Mouse (Mus musculus): Measurements from ENCODE around the gene Lfng. TPM values are rescaled to one million over a fixed set of nuclear protein-coding genes. Genes with fewer than 3 reads are reported as not detected.

Lfng gene
- polyA plus RNA-seq, 1 experiment, result 75.4 TPM

DNA sequence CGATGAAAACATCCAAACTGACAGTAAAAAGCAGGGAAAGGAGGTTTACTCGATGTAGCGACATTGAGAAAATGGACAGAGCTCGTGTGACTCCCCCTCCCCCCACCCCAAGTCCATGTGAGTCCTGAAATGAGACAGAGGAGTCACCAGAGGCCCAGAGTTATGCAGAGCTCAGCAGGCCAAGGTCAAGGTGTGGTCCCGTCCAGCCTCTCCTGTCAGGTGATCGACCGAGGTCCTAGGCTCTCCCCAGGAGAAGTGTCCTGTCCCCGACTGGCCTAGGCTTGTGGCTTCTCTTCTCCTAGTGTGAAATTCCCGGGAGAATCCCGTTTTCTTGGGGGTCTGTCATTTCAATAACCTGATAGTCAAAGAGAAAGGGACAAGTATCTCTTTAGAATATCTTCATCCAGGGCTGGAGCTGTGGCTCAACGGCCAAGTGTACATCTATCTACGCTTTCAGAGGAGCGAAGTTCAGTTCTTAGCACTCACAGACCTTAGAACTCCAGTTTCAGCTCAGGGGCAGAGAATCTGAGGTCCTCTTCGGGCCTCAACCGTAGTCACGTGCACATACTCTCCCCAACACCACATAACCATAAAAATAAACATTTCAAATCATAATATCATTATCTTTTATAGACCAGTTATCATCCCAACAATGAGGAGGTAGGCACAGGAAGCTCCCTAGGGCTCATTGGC, 17.9 kb upstream of the Lfng start:
- H3K4me3 ChIP-seq (ENCODE audit: insufficient read depth, low read length), result no peak overlapping the region
- TF ChIP-seq CTCF (IDR thresholded peaks at IDR 0.05; ENCODE audit: low read depth, low read length) (no peak), POLR2A (IDR thresholded peaks at IDR 0.05; ENCODE audit: borderline replicate concordance, low read depth, low read length) (no peak)
- H3K4me1 ChIP-seq (ENCODE audit: control insufficient read depth, insufficient read depth, low read length), result no peaks in the 10 kb centered on the region
- H3K27ac ChIP-seq (ENCODE audit: insufficient read depth, low read depth, low read length), result no peak overlapping the region

GRCm38 (mm10) chr5:140594846-140595245, 12.3 kb upstream of the Lfng start:
- Histone ChIP-seq H3K4me3 (ENCODE audit: insufficient read depth, low read length) (no peak overlapping the region), H3K4me1 (ENCODE audit: control insufficient read depth, insufficient read depth, low read length) (no peaks in the 10 kb centered on the region), H3K27ac (ENCODE audit: insufficient read depth, low read depth, low read length) (no peak overlapping the region)
- TF ChIP-seq POLR2A (IDR thresholded peaks at IDR 0.05; ENCODE audit: borderline replicate concordance, low read depth, low read length) (no peak), CTCF (IDR thresholded peaks at IDR 0.05; ENCODE audit: low read depth, low read length) (no peak)

- Histone ChIP-seq H3K27ac (ENCODE audit: insufficient read depth, low read depth, low read length) (no peak overlapping the region), H3K4me1 (ENCODE audit: control insufficient read depth, insufficient read depth, low read length) (no peaks in the 10 kb centered on the region), H3K4me3 (ENCODE audit: insufficient read depth, low read length) (no peak overlapping the region)
- no peak for TF ChIP-seq CTCF (IDR thresholded peaks at IDR 0.05; ENCODE audit: low read depth, low read length)
- TF ChIP-seq POLR2A (IDR thresholded peaks at IDR 0.05; ENCODE audit: borderline replicate concordance, low read depth, low read length), result no peak
Measured at GRCm38 (mm10) chr5:140596426-140596825, 10.7 kb upstream of the Lfng start.

GRCm38 (mm10) chr5:140596927-140597588, 10.1 kb upstream of the Lfng start:
- TF ChIP-seq CTCF (IDR thresholded peaks at IDR 0.05; ENCODE audit: low read depth, low read length) (no peak), POLR2A (IDR thresholded peaks at IDR 0.05; ENCODE audit: borderline replicate concordance, low read depth, low read length) (no peak)
- Histone ChIP-seq H3K4me3 (ENCODE audit: insufficient read depth, low read length) (no peak overlapping the region), H3K27ac (ENCODE audit: insufficient read depth, low read depth, low read length) (no peak overlapping the region), H3K4me1 (ENCODE audit: control insufficient read depth, insufficient read depth, low read length) (no peaks in the 10 kb centered on the region)

GRCm38 (mm10) chr5:140597787-140598186, 9.3 kb upstream of the Lfng start:
- H3K4me3 ChIP-seq (ENCODE audit: insufficient read depth, low read length), result no peak overlapping the region
- no peak overlapping the region for H3K27ac ChIP-seq (ENCODE audit: insufficient read depth, low read depth, low read length)
- TF ChIP-seq POLR2A (IDR thresholded peaks at IDR 0.05; ENCODE audit: borderline replicate concordance, low read depth, low read length) (no peak), CTCF (IDR thresholded peaks at IDR 0.05; ENCODE audit: low read depth, low read length) (no peak)
- H3K4me1 ChIP-seq (ENCODE audit: control insufficient read depth, insufficient read depth, low read length), result no peaks in the 10 kb centered on the region

- Histone ChIP-seq H3K27ac (ENCODE audit: insufficient read depth, low read depth, low read length) (no peak overlapping the region), H3K4me3 (ENCODE audit: insufficient read depth, low read length) (no peak overlapping the region), H3K4me1 (ENCODE audit: control insufficient read depth, insufficient read depth, low read length) (no peaks in the 10 kb centered on the region)
- TF ChIP-seq CTCF (IDR thresholded peaks at IDR 0.05; ENCODE audit: low read depth, low read length) (no peak), POLR2A (IDR thresholded peaks at IDR 0.05; ENCODE audit: borderline replicate concordance, low read depth, low read length) (no peak)
Measured at GRCm38 (mm10) chr5:140599939-140600338, 7.2 kb upstream of the Lfng start.

DNA sequence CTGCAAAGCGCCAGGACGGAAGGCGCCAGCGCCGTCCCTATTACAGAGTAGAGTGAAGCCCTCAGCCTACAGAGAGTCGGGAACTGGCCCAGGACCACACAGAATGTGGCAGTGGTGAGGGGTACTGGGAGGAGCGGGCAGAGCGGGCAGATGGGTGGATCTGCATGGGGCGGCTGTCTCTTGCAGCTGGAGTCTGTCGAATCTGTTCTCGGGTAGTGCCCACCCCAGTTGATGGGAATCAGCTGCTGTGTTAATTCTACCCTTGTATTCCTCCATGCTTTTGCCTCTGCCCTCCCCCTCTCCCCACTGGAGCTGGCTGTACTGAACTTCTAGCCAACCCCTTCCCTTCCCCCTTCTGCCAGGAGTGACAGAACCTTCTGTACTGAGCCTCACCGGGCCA, 5.4 kb upstream of the Lfng start:
- no peaks in the 10 kb centered on the region for H3K4me1 ChIP-seq (ENCODE audit: control insufficient read depth, insufficient read depth, low read length)
- no peak overlapping the region for H3K4me3 ChIP-seq (ENCODE audit: insufficient read depth, low read length)
- no peak overlapping the region for H3K27ac ChIP-seq (ENCODE audit: insufficient read depth, low read depth, low read length)
- no peak for TF ChIP-seq POLR2A (IDR thresholded peaks at IDR 0.05; ENCODE audit: borderline replicate concordance, low read depth, low read length)
- no peak for TF ChIP-seq CTCF (IDR thresholded peaks at IDR 0.05; ENCODE audit: low read depth, low read length)

- Histone ChIP-seq H3K4me1 (ENCODE audit: control insufficient read depth, insufficient read depth, low read length) (no peaks in the 10 kb centered on the region), H3K4me3 (ENCODE audit: insufficient read depth, low read length) (no peak overlapping the region), H3K27ac (ENCODE audit: insufficient read depth, low read depth, low read length) (no peak overlapping the region)
- TF ChIP-seq CTCF (IDR thresholded peaks at IDR 0.05; ENCODE audit: low read depth, low read length) (no peak), POLR2A (IDR thresholded peaks at IDR 0.05; ENCODE audit: borderline replicate concordance, low read depth, low read length) (no peak)
Measured at GRCm38 (mm10) chr5:140602540-140602939, 4.6 kb upstream of the Lfng start.

DNA sequence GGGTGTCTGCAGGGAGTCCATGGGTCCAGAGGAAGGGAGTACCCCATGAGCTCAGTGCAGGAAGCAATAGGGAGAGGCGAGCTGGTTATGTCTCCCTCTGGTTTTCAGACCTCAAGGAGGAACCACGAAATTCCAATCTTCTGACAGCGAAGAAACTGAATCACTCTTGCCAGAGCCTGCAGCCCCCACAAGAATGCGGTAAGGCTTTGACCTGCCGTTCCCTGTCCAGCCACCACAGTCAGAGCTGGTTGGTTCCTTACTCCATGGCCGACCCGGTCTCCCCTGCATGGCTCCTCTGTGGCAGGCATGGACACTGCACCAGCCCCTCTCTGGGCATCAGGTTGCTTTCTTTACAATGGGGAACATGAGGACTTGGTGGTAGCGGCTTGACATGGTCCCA, 2.7 kb upstream of the Lfng start:
- no peak for TF ChIP-seq CTCF (IDR thresholded peaks at IDR 0.05; ENCODE audit: low read depth, low read length)
- no peak for TF ChIP-seq POLR2A (IDR thresholded peaks at IDR 0.05; ENCODE audit: borderline replicate concordance, low read depth, low read length)

GRCm38 (mm10) chr5:140605228-140605627, 1.9 kb upstream of the Lfng start:
- no peak overlapping the region for H3K27ac ChIP-seq (ENCODE audit: insufficient read depth, low read depth, low read length)
- no peaks in the 10 kb centered on the region for H3K4me1 ChIP-seq (ENCODE audit: control insufficient read depth, insufficient read depth, low read length)
- TF ChIP-seq CTCF (IDR thresholded peaks at IDR 0.05; ENCODE audit: low read depth, low read length), result no peak
- no peak for TF ChIP-seq POLR2A (IDR thresholded peaks at IDR 0.05; ENCODE audit: borderline replicate concordance, low read depth, low read length)
- H3K4me3 ChIP-seq (ENCODE audit: insufficient read depth, low read length), result no peak overlapping the region

More for the DNA sequence above, 2.7 kb upstream of the Lfng start:
- Histone ChIP-seq H3K4me1 (ENCODE audit: control insufficient read depth, insufficient read depth, low read length) (no peaks in the 10 kb centered on the region), H3K4me3 (ENCODE audit: insufficient read depth, low read length) (no peak overlapping the region), H3K27ac (ENCODE audit: insufficient read depth, low read depth, low read length) (no peak overlapping the region)
